Mouse (Mus musculus): ENCODE data around the gene Sox5. TPM values are rescaled to one million over a fixed set of nuclear protein-coding genes. Genes with fewer than 3 reads are reported as not detected.
A peak's percentile ranks its signal among the peaks of the same experiment; 100 is the strongest.
"Not testable (repeated sequence)": the region's sequence is repeated elsewhere in the genome, so short reads cannot be mapped to it uniquely, and the experiment has no call there.

The Sox5 gene
- total RNA-seq, 1 experiment from 2014 or later: 1.2 TPM

DNA sequence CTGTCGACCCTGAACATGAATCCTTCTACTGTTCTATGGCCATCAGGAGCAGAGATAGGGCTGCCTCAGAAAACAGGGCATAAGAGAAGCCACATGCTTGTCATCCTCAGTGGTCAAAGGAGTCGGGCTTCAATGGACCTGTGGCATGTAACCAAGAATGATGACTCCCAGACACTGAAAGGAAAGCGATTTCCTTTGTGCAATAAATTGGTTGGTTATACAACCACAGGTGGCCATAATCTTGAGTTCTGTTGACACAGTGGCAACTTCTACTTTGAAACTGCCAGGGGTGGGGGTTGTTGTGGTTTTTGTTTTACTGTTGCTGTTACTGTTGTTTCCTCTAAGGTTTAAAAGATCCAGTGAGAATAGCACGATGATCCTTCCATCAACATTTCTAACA, 512.1 kb downstream of the Sox5 start:
- ATAC-seq (replicated peaks; ENCODE audit: low read depth, poor library complexity, severe bottlenecking): peak; percentile 62

DNA sequence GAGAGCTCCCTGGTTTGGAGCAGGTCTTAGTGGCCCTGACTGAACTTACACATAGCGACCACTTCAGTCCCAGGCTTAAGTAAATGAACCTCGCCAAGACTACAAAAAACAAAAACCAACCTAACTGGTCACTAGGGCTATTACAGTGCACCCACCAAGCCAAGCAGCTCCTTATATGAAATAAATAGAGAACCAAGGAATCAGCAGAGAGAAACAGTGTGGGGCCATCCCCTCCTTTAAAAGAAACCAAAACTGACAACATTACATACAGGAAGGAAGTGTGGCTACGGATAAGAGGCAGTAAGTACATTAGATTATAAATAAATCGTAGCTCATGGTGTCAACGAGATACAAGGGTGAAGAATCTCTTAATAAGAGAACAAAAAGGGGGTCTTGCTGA, 516.0 kb downstream of the Sox5 start:
- ATAC-seq (replicated peaks; ENCODE audit: low read depth, poor library complexity, severe bottlenecking): peak; percentile 63

DNA sequence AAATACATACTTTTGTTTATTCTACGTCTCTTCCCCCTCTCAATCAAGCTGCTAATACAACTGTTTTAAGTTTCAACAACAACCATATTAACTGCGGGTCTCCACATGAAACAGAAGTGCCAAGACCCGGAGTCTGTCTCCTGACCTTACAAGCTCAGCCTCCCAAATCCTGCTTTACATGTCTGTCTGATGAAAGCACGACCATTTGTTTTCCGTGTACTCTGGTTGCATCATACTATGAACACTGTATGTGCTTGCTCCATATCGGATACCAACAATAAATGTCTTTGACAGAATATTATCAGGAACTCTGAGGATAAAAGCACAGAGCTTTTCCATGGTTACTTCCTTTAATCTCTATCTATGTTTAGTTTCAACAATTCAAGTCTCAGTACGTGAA, 516.8 kb downstream of the Sox5 start:
- ATAC-seq (replicated peaks; ENCODE audit: low read depth, poor library complexity, severe bottlenecking): no peak

DNA sequence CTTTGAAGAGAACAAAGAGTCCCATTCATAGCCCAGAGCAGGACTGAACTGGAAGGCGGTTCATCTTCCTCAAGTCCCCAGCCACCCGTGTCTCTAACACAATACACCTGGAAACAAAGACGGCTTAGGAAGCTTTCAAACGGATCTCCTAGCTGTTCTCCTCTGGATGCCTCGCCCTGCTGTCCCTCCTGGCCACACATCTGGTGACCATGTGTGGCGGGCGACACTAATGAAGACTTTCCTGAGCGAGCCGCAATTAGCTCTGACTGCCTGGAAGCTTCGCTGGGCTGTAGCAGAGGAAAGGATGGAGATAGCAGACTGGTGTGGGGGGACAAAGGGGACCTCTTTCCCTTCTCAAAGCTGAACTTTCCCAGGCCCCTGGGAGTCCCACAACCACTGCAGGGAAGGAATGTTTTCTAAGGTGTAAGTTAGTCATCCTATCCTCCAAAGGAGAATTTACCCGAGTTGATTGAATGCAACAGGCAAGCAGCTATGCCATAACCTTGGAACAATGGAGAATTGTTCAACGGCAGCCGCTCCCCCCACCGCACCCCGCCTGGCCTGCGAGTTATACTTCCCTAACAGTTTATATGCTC, 517.4 kb downstream of the Sox5 start:
- no peak for ATAC-seq (replicated peaks; ENCODE audit: low read depth, poor library complexity, severe bottlenecking)

DNA sequence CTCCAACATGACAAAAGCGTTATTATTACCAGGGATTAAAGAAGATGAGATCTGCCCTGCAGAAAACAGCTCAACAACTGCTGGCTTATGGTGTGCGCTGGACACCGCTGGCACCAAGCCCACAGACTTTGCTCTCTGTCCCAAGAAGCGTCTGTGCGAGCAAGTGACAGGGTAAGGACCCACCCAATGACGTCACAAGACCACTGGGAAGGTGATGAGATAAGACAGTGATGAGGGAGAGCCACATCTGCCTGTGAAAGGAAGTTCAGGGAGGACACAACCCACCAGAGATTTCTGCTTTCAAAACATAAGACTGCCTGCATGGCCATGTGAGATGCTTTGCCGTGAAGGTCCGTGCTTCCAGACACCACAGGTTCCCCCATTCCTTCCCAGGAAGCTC, 525.3 kb downstream of the Sox5 start:
- no peak for ATAC-seq (replicated peaks; ENCODE audit: low read depth, poor library complexity, severe bottlenecking)

DNA sequence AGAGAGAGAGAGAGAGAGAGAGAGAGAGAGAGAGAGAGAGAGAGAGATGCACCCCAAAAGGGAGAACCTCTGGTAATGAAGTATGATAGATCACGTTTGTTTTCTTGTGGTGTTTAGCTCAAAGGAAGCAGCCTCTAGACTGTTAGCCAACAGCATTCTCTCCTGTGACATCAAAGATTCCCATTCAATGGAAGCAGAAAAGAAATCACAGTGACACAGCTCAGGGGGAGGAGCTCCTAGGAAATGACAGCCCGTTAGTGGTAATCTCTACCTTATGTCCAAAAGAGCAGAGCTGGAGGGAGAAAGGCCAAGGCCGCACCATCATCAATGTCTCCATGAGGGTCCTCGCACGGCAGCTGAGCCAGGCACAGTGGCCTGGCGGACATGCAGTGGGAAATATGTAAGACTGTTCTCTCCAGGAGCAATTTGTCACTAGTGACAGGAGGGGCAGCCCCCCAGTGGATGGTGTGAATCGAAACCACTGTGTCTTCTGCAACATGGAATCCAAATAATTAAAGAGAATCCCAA, 529.5 kb downstream of the Sox5 start:
- no peak for ATAC-seq (replicated peaks; ENCODE audit: low read depth, poor library complexity, severe bottlenecking)

DNA sequence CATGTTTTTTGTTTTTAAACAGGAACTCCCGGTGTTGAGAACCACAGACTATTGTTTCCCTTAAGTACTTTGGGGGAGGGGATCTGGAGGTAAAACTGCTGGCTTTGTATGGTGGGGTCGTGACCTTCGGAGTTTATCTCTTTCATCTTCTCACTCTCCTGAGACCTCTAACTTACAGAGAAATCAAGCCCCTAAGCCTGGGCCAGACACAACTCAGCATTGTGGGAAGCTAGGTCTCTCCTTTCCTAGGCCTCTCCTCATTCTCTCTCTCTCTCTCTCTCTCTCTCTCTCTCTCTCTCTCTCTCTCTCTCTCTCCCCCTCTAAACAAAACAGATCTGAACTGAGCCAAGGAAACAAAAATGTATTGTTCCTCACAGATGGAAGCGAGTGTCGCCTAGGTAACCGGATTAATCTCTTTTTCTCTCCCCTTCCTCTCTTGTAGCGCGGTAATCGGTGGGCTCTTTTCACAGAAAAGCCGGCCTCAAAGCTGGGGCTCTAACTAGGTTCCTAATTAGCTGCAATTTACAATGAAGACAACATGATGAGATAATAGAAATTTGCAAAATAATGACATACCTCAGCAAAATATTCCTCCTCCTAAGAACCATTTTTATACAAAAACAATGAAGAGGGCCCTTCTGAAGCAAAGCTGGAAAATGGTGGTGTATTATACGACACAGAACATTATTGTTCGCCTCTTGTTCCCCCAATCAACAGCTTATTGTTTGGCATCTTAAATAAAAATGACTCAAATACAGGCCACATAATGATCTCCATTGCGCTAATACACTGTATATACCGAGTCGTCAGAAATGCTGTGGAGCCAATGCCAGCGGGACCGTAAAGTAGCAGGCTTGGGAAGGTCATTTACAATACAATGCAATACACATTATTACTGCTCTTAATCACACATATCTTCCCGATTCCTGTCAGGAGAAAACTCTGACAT, 530.3 kb downstream of the Sox5 start:
- ATAC-seq (replicated peaks; ENCODE audit: low read depth, poor library complexity, severe bottlenecking): no peak

DNA sequence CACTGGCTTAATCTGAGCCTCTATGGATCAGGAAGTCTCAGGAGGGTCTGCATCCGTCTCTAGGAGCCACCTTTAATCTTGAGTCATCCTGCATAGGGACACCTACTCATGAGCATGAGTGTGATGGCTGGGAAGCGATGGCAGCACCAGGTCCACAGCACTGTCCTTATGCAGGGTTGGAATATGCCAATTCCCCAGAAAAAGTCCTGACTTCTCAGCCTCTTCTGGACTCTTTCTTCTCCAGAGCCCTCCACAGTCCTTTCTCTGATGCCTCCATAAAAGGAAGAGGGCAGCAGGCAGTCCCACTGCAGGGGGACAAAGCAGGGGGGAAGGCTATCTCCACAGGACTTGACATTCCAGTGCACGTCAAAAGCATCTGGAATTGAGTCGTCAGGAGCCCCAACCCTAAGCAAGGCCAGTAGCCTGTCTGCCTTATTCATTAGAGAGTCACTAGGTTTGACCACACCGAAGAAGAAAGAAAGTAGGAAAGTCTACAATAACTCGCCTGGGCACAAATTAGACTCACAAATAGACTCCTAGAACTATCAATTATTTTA, 531.1 kb downstream of the Sox5 start:
- no peak for ATAC-seq (replicated peaks; ENCODE audit: low read depth, poor library complexity, severe bottlenecking)

DNA sequence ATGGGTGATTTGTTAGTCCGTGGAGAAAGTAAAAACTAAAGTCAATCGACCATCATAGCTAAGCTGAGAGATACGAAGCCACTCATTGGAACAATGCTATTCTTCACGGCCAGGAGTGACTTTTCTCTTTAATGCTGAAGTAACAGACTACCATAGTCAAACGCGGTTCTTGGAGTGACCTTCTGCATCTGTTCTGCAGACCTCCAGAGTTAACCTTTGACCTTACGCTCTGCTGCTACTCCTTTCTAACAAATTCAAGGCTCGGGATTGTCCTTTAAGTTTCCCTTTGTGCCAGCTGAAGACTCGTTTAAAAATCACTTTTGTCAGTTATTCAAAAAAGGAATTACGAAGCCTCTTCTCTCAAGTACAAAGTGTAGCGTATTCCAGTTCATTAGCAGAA, 545.2 kb downstream of the Sox5 start:
- no peak for ATAC-seq (replicated peaks; ENCODE audit: low read depth, poor library complexity, severe bottlenecking)

DNA sequence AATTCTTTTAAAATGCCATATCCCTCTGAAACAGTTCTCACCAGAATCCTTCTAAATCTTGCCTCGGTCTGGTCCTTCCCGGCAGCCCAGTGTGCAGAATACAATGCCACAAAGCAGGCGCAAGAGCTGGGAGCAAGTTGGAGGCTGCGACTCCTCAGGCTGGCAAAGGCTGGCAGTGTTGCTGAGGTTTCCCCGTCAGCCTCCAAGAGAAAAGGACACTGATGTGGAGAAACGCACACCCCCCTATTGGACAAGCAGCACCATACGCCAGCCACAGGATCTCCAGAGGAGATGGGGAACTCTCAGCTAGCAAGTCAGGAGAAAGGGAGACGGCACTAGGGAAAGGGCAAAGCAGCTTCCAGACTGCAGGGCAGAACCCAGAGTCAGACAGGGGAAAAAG, 577.8 kb downstream of the Sox5 start:
- ATAC-seq (replicated peaks; ENCODE audit: low read depth, poor library complexity, severe bottlenecking): no peak

DNA sequence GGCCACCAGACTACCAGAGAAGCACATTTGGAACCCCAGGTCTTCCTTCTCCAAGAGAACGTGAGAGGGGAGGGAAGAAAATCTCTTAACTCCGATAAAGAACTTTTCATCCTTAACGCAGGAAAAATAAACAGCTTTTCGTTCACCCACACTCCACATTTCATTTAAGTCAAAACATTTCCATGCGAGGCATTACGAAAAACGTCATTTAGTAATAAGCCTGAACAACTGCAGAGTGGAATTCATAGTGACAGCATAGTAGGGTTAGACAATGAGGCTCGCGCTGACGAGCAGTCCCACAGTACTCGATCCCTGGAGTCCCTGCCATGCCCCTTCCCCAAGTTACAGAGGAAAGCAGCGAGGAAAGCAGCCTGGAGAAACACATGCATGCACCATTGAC, 578.8 kb downstream of the Sox5 start:
- ATAC-seq (replicated peaks; ENCODE audit: low read depth, poor library complexity, severe bottlenecking): no peak

DNA sequence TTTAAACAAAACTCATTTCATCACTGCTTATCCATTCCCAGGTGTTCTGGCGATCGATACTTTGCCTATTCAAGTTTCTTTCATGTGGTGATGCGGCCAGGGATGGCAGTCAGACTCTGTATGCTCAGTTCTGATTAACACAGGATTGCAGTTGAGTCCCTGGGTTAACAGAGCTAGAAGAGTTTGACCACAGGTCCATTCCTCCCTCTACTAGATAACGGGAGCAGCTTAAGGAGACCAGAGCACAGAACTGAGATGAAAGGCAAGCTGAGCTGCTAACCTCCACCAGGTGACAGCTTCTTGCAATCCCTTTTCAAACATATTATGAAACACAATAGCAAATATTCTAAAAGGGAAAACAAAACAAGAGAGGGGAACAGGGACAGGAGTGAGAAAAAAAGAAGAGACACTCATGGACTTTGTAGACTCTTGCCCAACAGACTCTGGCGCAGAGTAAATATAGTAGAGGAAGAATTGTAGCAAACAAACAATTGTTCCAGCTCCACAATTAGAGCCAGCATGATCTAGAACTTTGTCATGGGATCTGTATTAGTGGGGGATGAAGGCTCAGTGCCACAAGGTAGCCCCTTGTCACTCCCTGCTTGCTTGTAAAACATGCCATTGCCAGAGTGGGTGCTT, 580.3 kb downstream of the Sox5 start:
- ATAC-seq (replicated peaks; ENCODE audit: low read depth, poor library complexity, severe bottlenecking): no peak

DNA sequence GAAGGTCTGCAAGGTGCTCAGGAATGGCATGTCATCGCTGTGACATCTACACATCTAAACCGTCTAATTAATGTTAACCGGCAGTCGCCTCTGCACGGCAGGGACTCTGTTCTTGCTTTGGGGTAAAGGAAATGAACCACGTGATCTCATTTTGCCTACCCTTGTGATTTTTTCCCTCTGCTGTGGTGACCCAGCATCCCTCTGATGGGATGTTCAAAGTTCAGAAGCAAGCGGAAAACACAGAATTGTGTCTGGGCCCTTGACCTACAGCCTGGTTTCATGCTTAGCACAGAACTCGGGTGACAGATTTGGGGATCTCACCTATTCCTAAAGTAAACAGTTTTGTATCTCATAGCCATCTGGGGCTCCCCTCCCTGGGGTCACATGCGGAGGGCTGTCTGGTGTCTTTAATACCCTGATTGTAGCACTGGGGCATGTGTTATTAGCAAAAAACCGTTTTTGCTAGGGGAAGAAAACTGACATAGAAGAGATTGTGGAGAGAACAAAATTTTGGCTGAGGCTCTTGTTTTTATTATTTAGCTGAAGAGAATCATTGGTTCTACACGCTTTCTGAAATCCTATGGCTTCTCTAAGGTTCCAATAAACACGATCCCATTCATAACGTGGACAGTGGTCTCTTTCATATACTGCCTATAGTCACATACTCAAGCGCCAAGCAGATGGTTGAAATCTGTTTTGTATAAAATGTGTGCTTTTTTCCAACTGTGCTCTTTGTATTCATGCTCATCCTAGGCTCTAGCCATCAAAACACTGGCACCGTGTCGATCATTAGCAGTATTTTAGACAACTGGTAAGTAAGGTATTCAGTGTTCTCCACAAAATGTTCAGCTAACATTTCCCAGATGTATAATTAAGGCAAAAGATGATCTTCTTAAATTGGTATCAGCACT, 584.3 kb downstream of the Sox5 start:
- no peak for ATAC-seq (replicated peaks; ENCODE audit: low read depth, poor library complexity, severe bottlenecking)

DNA sequence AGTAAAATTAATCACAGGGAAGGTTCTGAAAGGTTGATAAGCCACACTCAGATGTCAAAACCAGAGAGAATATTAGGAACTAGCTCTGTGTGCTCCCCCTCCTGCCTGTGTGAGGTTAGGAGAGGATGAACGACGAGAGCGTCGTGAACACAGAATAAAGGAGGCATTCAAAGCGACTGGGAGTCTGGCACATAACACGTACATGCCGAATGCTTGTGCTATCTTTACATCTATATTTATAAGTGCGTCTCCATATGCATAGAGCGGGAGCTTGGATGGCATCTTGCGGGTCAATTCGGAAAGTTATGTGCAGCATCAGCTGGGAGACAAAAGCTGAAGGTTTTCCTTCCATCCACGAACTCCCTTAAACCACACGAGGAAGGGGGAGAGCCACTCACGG, 585.8 kb downstream of the Sox5 start:
- ATAC-seq (replicated peaks; ENCODE audit: low read depth, poor library complexity, severe bottlenecking): no peak

DNA sequence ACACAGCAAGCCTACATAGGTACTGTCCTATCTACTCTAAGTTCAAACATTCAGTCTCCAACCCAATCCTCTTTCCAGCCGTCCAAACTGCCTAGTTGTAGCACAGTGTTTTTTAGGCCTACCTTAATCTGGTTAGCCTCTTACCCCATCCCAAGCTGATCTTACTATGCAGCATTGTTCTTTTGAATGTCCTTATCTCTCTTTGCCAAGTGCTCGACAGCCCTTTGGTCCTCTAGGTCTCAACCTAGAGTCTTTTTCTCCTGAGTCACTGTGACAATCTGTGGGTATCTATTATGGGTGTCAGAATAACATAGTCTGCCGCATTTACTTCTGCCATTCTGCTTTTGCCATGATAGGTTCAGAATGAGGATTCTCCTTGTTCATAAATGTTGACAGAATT, 598.7 kb downstream of the Sox5 start:
- no peak for ATAC-seq (replicated peaks; ENCODE audit: low read depth, poor library complexity, severe bottlenecking)

DNA sequence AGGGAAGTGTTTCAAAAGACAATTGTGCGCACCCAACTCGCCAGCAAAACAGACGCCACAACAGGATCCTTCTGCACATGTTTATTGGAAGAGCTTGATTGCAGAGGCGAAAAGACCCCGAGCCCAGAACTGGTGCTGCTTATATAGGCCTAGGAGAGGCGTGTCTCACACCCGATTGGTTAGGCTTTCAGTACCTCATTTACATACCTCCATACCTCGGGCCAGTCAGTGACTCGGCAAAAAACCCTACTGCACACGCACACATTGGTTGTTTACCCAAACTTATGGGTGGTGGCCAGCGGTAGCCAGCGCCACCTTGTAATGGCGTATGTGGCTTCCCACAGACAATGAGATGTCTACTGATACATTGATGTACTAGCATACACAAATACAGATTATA, 599.3 kb downstream of the Sox5 start:
- not testable (repeated sequence) for ATAC-seq (replicated peaks; ENCODE audit: low read depth, poor library complexity, severe bottlenecking)

DNA sequence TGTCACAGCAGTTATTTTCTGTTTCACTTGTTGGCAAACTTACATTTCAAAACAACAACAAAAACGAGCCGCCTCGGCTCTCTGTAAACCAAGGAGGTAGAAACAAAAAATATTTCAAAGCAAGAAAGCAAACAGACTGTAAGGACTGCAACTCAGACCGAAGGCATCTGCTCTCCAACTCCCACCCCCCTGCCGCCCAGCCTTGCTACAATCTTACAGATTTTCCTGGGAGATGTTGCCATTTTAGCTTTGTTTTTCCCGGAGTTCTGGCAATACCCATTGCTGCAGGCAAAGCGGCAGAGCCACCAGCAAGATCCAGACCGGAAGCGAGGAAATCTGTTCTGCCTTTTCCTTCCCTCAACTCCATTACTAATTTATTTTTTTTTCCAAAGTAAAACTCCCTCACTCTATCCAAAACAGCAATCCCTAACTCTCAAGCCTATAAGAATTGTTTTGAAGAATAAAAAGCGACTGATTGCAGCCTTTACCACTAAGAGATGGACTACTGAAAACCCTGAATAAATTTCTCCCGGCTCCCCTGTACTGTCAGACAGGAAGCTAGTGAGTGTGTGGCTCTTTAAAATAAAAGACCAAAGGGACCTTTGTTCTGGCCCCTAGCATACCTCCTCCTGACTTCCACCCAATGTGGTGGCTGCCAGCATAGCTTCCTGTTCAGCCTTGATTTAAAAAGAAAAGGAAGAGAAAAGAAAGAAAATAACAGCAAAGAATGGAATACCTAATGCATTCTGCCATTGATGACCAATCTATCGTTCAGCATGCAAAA, 600.5 kb downstream of the Sox5 start:
- ATAC-seq (replicated peaks; ENCODE audit: low read depth, poor library complexity, severe bottlenecking): no peak

DNA sequence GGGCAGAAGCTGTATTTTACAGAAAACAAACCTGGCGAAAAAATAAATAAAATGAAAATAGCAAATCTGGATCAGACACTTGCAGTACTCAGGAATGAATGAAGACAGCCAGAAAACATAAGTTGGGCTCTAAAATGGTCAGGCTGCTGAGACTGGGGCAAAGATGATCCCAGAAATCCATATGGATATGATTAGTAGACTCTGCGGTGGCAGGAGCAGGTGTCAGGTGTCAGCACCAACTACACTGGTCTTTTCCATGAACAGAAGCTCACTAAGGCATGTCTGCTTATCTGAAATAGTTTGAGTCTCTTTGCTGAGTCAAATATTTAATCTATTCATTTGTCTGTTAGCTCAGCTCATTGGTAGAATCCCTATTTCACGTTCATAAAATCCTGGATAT, 602.7 kb downstream of the Sox5 start:
- ATAC-seq (replicated peaks; ENCODE audit: low read depth, poor library complexity, severe bottlenecking): no peak

DNA sequence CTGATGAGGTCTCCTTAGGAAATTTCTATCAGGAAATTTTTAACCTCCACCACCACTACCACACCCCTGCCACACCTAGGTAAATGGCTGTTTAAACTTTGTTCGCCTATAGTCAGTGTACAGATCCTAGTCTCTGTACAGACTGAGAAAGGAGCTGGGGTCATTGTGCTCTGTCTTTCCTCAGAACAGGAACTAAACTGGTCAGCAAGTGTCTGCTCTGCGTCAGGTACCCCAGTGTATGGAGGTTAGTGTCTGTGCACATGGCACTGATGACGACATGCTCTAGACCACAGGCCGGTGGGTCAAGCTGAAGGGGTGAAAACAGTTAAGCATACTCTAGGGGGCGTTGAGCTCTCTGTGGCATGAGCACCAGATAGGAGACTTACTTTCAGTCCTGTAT, 605.1 kb downstream of the Sox5 start:
- ATAC-seq (replicated peaks; ENCODE audit: low read depth, poor library complexity, severe bottlenecking): no peak

Measured in common myeloid progenitor, adult 5-6 weeks (primary cell).